Mouse (Mus musculus) liver, embryonic 16.5 days (tissue): ENCODE measurements around the gene Usp5. TPM values are rescaled to one million over a fixed set of nuclear protein-coding genes. Genes with fewer than 3 reads are reported as not detected.

ENCODE experiments used
- ATAC-seq: fragments of 200-750 bp; cut with Nextera tagmentation; 2 replicates; pipeline ENCODE4 v1.8.0; 2017; ENCODE audit warnings: low read depth, mild to moderate bottlenecking, moderate number of reproducible peaks, moderate library complexity
- H3K27ac ChIP-seq: fragments of 300-500 bp; sonication (generic); 2 replicates; pipeline ENCODE4 v1.5.1; 2014; ENCODE audit warnings: mild to moderate bottlenecking, low read length
- H3K27me3 ChIP-seq: fragments of 300-500 bp; sonication (generic); 2 replicates; pipeline ENCODE4 v1.6.1; 2014; ENCODE audit warnings: low read depth, low read length, mixed read lengths; ENCODE audit not compliant: control insufficient read depth, insufficient read depth
- H3K36me3 ChIP-seq: fragments of 300-500 bp; sonication (generic); 2 replicates; pipeline ENCODE4 v1.6.1; 2014; ENCODE audit warnings: mild to moderate bottlenecking; ENCODE audit not compliant: control insufficient read depth, insufficient read depth
- H3K4me1 ChIP-seq: fragments of 300-500 bp; sonication (generic); 2 replicates; pipeline ENCODE4 v1.6.1; 2014; ENCODE audit warnings: low read depth, low read length, mixed read lengths; ENCODE audit not compliant: control insufficient read depth
- H3K4me2 ChIP-seq: fragments of 300-500 bp; sonication (generic); 2 replicates; pipeline ENCODE4 v1.6.1; 2014; ENCODE audit warnings: low read depth, low read length, mixed read lengths
- H3K4me3 ChIP-seq: fragments of 300-500 bp; sonication (generic); 2 replicates; pipeline ENCODE4 v1.5.1; 2014; ENCODE audit warnings: low read depth, mild to moderate bottlenecking, low read length
- H3K9ac ChIP-seq: fragments of 300-500 bp; sonication (generic); 2 replicates; pipeline ENCODE4 v1.6.1; 2014; ENCODE audit warnings: low read depth, low read length
- H3K9me3 ChIP-seq: fragments of 300-500 bp; sonication (generic); replicated peaks from 2 replicates; pipeline ENCODE4 v1.6.1; 2016; ENCODE audit warnings: low read length; ENCODE audit not compliant: control insufficient read depth
- WGBS: fragments of 180-500 bp; shearing (Covaris S2); extraction: QIAGEN DNeasy Blood & Tissue Kit; methylation state at CpG from one replicate; pipeline ENCODE4 v1.1.7; 2014; ENCODE audit not compliant: insufficient replicate concordance; 5-methylcytosine and 5-hydroxymethylcytosine counted together
- polyA plus RNA-seq: library from polyadenylated mRNA; unstranded; fragments of >200 nt; fragmentation: Nextera tagmentation; extraction: Ambion mirVana; gene quantifications from 2 replicates; pipeline ENCODE4 v1.2.1, GENCODE M21; 2015

Gene Usp5
- 50.0 and 52.7 TPM in 2 replicates for polyA plus RNA-seq

DNA sequence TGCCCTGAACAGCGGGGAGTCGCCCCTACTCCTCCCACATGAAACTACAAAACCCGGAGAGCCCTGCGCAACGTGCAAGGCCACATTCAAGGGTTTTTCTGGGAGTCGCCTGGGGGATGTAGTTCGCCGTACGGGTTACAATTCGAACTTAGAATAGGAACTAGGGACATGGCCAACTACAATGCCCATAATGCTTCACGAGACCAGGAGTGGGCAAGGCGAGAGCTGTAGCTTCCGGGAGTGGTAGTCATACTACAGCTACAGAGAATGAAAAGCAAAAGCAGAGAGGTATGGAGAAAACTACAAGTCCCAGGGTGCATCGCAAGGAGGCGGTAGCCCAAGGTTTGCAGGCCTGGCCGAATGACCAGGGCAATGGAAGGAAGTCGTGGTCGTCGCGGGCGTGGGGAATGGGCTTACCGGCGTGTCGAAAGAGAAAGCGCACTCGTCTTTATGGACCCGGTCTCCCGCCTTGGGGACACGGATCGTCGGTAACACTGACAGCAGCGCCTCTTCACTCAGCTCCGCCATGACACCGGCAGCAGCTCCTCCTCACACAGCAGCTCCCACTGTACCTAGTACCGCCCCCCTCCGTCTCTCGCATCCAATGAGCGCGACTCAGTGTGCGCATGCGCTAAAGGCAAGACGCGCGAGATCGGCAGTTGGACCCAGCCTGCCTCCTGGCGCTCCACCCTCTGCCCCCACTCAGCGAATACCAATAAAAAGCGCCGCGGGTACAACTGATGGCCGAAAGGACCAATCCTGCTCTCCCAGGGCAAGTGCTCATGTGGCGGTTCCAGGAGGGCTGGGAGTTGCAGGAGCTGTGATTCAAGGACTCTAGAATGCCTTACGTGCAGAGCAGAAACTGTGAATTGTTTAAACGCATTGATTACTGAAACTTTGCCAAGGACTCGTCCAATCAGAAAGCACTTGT lies at the start of gene Usp5, which contains the start of gene Cdca3:
Usp5 (minus strand) TSS at position 617 of the 931 bp plus-strand sequence.
Cdca3 (plus strand) TSS at position 680 of the 931 bp plus-strand sequence.
- Histone ChIP-seq H3K9ac (peak within 1 kb of the TSS; percentile 89), H3K4me3 (peak within 1 kb of the TSS; percentile 81), H3K36me3 (peaks cover 45% of the 10 kb centered on the region), H3K4me2 (peak within 1 kb of the TSS; percentile 96), H3K27me3 (no peaks in the 10 kb centered on the region), H3K4me1 (peaks cover 18% of the 10 kb centered on the region), H3K27ac (peak within 1 kb of the TSS; percentile 96), H3K9me3 (no peaks in the 10 kb centered on the region)
- peak; percentile 85 for ATAC-seq
- under 1% methylated on average over 53 of the region's 55 CpGs for WGBS

- ATAC-seq, result no peak
- H3K27me3 ChIP-seq, result no peaks in the 10 kb centered on the region
- no peaks in the 10 kb centered on the region for H3K4me1 ChIP-seq
- H3K4me2 ChIP-seq, result no peak overlapping the region
- H3K9ac ChIP-seq, result no peak overlapping the region
- H3K27ac ChIP-seq, result no peak overlapping the region
- WGBS, result 12% methylated on average over 2 of the region's 3 CpGs
- H3K9me3 ChIP-seq, result no peaks in the 10 kb centered on the region
- no peak overlapping the region for H3K4me3 ChIP-seq
- H3K36me3 ChIP-seq, result no peaks in the 10 kb centered on the region
These were observed 45.1 kb upstream of the Usp5 start for GRCm38 (mm10) chr6:124874348-124874747.

DNA sequence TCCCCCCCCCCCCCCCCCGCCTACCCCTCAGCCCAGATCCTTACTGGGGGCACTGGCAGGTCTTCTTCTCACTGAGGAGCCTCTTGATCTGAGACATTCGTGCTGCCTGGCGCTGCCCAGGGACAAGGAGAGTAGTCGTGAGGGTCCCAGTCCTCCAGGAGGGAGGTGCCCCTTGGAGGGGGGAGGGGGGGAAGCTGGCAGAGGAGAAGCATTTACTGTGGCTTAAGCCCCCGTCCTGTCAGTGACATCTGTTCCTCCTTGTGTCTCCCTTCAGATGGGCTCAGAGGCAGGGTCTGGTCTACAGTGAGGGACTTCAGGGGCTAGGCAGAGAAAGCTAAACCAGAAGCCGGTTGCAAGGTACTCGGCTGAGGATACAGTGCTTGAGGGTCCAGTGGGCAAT lies 37.3 kb upstream of the Usp5 start:
- Histone ChIP-seq H3K36me3 (no peaks in the 10 kb centered on the region), H3K4me1 (peaks cover 5% of the 10 kb centered on the region; the same call in 1 of the 2 replicates), H3K9ac (no peak overlapping the region), H3K27ac (no peak overlapping the region), H3K4me3 (no peak overlapping the region), H3K27me3 (peaks cover 41% of the 10 kb centered on the region), H3K4me2 (no peak overlapping the region), H3K9me3 (no peaks in the 10 kb centered on the region)
- ATAC-seq, result no peak
- 57% methylated on average over 6 of the region's 7 CpGs for WGBS

GRCm38 (mm10) chr6:124865766-124866362 lies 36.6 kb upstream of the Usp5 start:
- peaks cover 48% of the 10 kb centered on the region for H3K27me3 ChIP-seq
- 65% methylated on average over 18 of the region's 18 CpGs for WGBS
- peaks cover 5% of the 10 kb centered on the region; the same call in 1 of the 2 replicates for H3K4me1 ChIP-seq
- no peak overlapping the region for H3K9ac ChIP-seq
- no peaks in the 10 kb centered on the region for H3K36me3 ChIP-seq
- H3K27ac ChIP-seq, result no peak overlapping the region
- ATAC-seq, result no peak
- H3K4me2 ChIP-seq, result no peak overlapping the region
- no peaks in the 10 kb centered on the region for H3K9me3 ChIP-seq
- H3K4me3 ChIP-seq, result no peak overlapping the region

- H3K4me1 ChIP-seq, result peaks cover 5% of the 10 kb centered on the region; the same call in 1 of the 2 replicates
- under 1% methylated on average over 32 of the region's 43 CpGs for WGBS
- ATAC-seq, result 0 out of 2 replicates have a peak, but pooled peaks have one; percentile 27
These were observed 34.5 kb upstream of the Usp5 start, which contains the start of gene Gpr162 for GRCm38 (mm10) chr6:124863658-124864298. TSS of gene Gpr162 (minus strand) at chr6:124863983.

DNA sequence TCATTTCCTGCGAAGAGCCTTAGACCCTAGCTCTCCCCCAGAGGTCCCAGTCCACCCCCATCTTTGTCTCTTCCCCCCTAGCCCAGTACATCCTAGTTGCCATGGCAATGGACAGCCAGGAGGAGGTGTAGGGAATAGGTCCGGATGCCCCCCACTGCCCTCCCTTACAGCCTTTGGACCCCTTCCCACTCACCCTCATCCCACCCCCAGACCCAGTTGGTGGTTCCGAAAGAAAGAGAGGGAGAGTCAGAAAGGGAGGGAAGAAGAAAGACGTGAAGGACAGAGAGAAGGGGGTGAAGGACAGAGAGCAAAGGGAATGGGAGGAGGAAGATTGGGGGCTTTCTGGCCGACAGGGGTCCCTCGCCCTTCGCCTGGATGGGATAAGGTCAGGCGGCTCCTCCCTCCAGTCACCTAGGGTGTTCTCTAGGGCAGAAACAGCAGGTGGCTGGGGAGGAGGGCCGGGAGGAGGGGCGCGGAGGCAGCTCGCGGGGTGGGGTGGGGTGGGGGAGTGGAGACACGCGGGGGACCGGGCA lies 33.9 kb upstream of the Usp5 start:
- H3K36me3 ChIP-seq, result no peaks in the 10 kb centered on the region
- H3K27ac ChIP-seq, result no peak overlapping the region
- peak overlapping the region; percentile 72 for H3K4me2 ChIP-seq
- peaks cover 5% of the 10 kb centered on the region; the same call in 1 of the 2 replicates for H3K4me1 ChIP-seq
- H3K9ac ChIP-seq, result no peak overlapping the region; the same call in 1 of the 2 replicates
- H3K4me3 ChIP-seq, result peak overlapping the region; percentile 46
- peaks cover 65% of the 10 kb centered on the region for H3K27me3 ChIP-seq
- 2% methylated on average over 12 of the region's 16 CpGs for WGBS
- H3K9me3 ChIP-seq, result no peaks in the 10 kb centered on the region
- ATAC-seq, result 0 out of 2 replicates have a peak, but pooled peaks have one; percentile 19

More at GRCm38 (mm10) chr6:124863658-124864298, 34.5 kb upstream of the Usp5 start, which contains the start of gene Gpr162:
- H3K4me3 ChIP-seq, result peak within 1 kb of the TSS; percentile 46
- H3K9ac ChIP-seq, result peak within 1 kb of the TSS; percentile 26; the same call in 1 of the 2 replicates
- no peaks in the 10 kb centered on the region for H3K9me3 ChIP-seq
- no peak within 1 kb of the TSS for H3K27ac ChIP-seq
- peaks cover 59% of the 10 kb centered on the region for H3K27me3 ChIP-seq
- H3K36me3 ChIP-seq, result no peaks in the 10 kb centered on the region
- H3K4me2 ChIP-seq, result peak within 1 kb of the TSS; percentile 72

DNA sequence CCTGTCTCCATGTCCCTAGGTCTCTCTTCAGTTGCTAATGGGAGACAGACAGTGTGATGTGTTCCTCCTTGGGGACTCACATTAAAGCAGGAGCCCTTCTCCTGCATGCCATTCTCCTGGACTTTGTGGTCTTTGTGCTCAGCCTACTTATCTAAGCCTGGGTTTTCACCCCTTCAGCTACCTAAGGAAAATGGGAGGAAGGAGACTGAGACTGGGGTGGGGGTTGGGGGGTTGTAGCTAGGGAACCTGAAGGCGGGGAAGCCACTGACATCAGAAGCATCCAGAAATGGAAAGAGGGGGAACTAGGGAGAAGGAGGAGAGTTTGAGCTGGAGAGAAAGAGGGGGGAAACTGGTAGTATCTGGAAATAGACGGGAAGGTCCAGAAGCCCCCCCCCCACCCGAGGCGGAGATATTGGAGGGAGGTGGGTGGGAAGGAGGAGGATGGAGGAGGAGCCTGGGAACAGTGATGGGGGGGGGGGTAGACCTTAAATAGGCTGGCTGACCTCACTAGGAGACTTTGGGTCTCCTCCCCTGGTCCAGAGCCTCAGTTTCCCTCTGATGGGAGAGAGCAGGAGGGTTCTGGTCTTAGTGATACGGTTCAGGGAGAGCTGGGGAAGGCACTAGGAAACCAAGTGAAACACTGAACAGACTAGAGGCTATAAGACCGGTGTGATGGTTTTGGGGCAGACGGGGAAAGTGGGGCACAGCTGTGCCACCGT lies 33.3 kb upstream of the Usp5 start:
- ATAC-seq, result no peak
- Histone ChIP-seq H3K9ac (no peak overlapping the region), H3K4me3 (no peak overlapping the region), H3K27ac (no peak overlapping the region), H3K27me3 (peaks cover 71% of the 10 kb centered on the region), H3K9me3 (no peaks in the 10 kb centered on the region), H3K4me2 (no peak overlapping the region), H3K4me1 (peaks cover 5% of the 10 kb centered on the region; the same call in 1 of the 2 replicates), H3K36me3 (no peaks in the 10 kb centered on the region)
- WGBS, result 11% methylated on average over 8 of the region's 8 CpGs

DNA sequence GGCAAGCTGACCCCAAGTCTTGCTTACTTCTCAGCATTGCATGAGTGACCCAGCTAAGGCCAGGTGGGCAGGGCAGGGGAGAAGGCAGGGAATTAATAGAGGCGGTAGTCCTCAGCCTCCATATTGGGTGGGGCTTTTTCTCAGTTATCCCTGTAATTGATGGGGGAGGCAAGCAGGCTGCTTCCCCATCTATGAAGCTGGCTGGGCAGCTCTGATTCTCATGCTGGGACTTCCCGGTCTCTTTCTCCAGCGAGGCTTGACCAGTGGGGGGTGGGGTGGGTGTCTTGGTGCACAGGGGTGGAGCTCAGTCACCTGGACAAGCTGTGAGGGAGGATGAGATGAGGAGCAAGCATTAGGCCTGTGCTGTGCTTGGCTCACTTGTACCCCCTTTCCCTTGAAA lies 32.5 kb upstream of the Usp5 start:
- Histone ChIP-seq H3K4me3 (no peak overlapping the region), H3K36me3 (no peaks in the 10 kb centered on the region), H3K27me3 (peaks cover 78% of the 10 kb centered on the region), H3K4me1 (peaks cover 5% of the 10 kb centered on the region; the same call in 1 of the 2 replicates), H3K9ac (no peak overlapping the region), H3K27ac (no peak overlapping the region), H3K9me3 (no peaks in the 10 kb centered on the region), H3K4me2 (no peak overlapping the region)
- no peak for ATAC-seq
- 43% methylated on average over 3 of the region's 3 CpGs for WGBS
